Mouse (Mus musculus) adrenal gland (tissue): ENCODE measurements around the gene Usp24.
"Not testable (repeated sequence)": the region's sequence is repeated elsewhere in the genome, so short reads cannot be mapped to it uniquely, and the experiment has no call there.

Experiments
- intact Hi-C: fragments of 180-260 bp; cut with DNase I; formaldehyde crosslinking; loops from one replicate; pipeline ENCODE4 v1.15.1; 2025

Usp24 gene

GRCm38 (mm10) chr4:106317179-106318055 lies 1.4 kb downstream of the Usp24 start:
- intact Hi-C loops, result no loop called here

- intact Hi-C loops, result no loop called here
Observed at GRCm38 (mm10) chr4:106318208-106318607, 2.2 kb downstream of the Usp24 start.

- intact Hi-C loops, result no loop called here
Observed at GRCm38 (mm10) chr4:106318976-106319375, 3.0 kb downstream of the Usp24 start.

GRCm38 (mm10) chr4:106322846-106323245 lies 6.8 kb downstream of the Usp24 start:
- intact Hi-C loops, result no loop called here

GRCm38 (mm10) chr4:106323318-106323717 lies 7.3 kb downstream of the Usp24 start:
- intact Hi-C loops, result no loop called here

GRCm38 (mm10) chr4:106327436-106327835 lies 11.4 kb downstream of the Usp24 start:
- intact Hi-C loops, result no loop called here

- intact Hi-C loops, result no loop called here
Observed at GRCm38 (mm10) chr4:106328704-106329103, 12.7 kb downstream of the Usp24 start.

- intact Hi-C loops, result not testable (repeated sequence)
Observed at GRCm38 (mm10) chr4:106329171-106329570, 13.2 kb downstream of the Usp24 start.

GRCm38 (mm10) chr4:106330371-106330819 lies 14.4 kb downstream of the Usp24 start:
- intact Hi-C loops, result no loop called here

GRCm38 (mm10) chr4:106333071-106333470 lies 17.1 kb downstream of the Usp24 start:
- intact Hi-C loops, result no loop called here

- intact Hi-C loops, result no loop called here
Observed at GRCm38 (mm10) chr4:106333584-106333983, 17.6 kb downstream of the Usp24 start.

GRCm38 (mm10) chr4:106335858-106336257 lies 19.8 kb downstream of the Usp24 start:
- intact Hi-C loops, result no loop called here

GRCm38 (mm10) chr4:106347664-106348063 lies 31.7 kb downstream of the Usp24 start:
- intact Hi-C loops, result no loop called here

- intact Hi-C loops, result not testable (repeated sequence)
Observed at GRCm38 (mm10) chr4:106355025-106355424, 39.0 kb downstream of the Usp24 start.

- intact Hi-C loops, result no loop called here
Observed at GRCm38 (mm10) chr4:106370013-106370412, 54.0 kb downstream of the Usp24 start.

- intact Hi-C loops, result loop anchor here (2.0 to 5.0 kb wide), 3 partner anchors 36 to 147 kb away; no protein-coding TSS in a partner anchor
Observed at GRCm38 (mm10) chr4:106375857-106376256, 59.8 kb downstream of the Usp24 start.

- intact Hi-C loops, result loop anchor here (5.0 kb wide), 2 partner anchors 33 to 132 kb away; no protein-coding TSS in a partner anchor
Observed at GRCm38 (mm10) chr4:106378839-106379572, 63.0 kb downstream of the Usp24 start.

GRCm38 (mm10) chr4:106381131-106381530 lies 65.1 kb downstream of the Usp24 start:
- intact Hi-C loops, result no loop called here

- intact Hi-C loops, result no loop called here
Observed at GRCm38 (mm10) chr4:106389908-106390307, 73.9 kb downstream of the Usp24 start.

GRCm38 (mm10) chr4:106409621-106410020 lies 93.6 kb downstream of the Usp24 start:
- intact Hi-C loops, result loop anchor here (5.0 kb wide), 1 partner anchor 32 kb away; no protein-coding TSS in a partner anchor

- intact Hi-C loops, result no loop called here
Observed at GRCm38 (mm10) chr4:106419256-106419655, 103.2 kb downstream of the Usp24 start.

GRCm38 (mm10) chr4:106419791-106420190 lies 103.8 kb downstream of the Usp24 start:
- intact Hi-C loops, result no loop called here
